Mouse (Mus musculus) C2C12 (cell line): ENCODE measurements around the gene Pias1.

Experiments
- CTCF ChIP-seq: IDR thresholded peaks from one replicate; pipeline ENCODE4 v1.5.1; 2011; ENCODE audit not compliant: control insufficient read depth, insufficient read depth, insufficient read length
- FOSL1 ChIP-seq: IDR thresholded peaks from one replicate; pipeline ENCODE4 v1.8.0; 2011; ENCODE audit warnings: mild to moderate bottlenecking, low read length; ENCODE audit not compliant: poor library complexity, insufficient read depth, severe bottlenecking
- MAX ChIP-seq: IDR thresholded peaks from one replicate; pipeline ENCODE4 v1.6.1; 2011; ENCODE audit warnings: mild to moderate bottlenecking, control low read depth
- MYOG ChIP-seq: IDR thresholded peaks from one replicate; pipeline ENCODE4 v1.6.1; 2011; ENCODE audit not compliant: control insufficient read depth, insufficient read length; ENCODE audit errors: extremely low read depth
- USF1 ChIP-seq: IDR thresholded peaks from one replicate; pipeline ENCODE4 v1.6.1; 2011; ENCODE audit warnings: low read depth, mild to moderate bottlenecking, control low read depth, moderate library complexity

DNA sequence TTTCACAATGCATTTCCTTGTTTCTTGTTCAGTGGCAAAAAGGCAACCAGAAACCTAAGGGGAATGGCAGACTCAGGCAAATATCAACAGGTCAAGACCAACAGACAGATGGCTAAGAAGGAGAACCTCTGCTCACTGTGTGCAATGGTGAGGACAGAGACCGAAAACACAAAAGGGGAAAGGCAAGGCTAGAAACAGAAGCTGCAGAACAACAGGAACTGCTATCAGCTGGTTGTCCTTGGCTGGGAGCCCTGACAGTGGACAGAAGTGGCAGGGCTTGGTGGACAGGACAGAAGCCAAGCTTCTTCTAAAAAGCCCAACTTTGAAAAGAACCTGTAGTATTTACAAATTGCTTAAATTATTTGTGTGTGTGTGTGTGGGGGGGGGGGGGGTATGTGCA, 93.2 kb downstream of the Pias1 start:
- TF ChIP-seq CTCF (no peak), MAX (no peak), USF1 (no peak), FOSL1 (no peak), MYOG (no peak)
